Mouse (Mus musculus): ENCODE measurements around the gene Arrdc1.
"Not testable (repeated sequence)": the region's sequence is repeated elsewhere in the genome, so short reads cannot be mapped to it uniquely, and the experiment has no call there.

The Arrdc1 gene

DNA sequence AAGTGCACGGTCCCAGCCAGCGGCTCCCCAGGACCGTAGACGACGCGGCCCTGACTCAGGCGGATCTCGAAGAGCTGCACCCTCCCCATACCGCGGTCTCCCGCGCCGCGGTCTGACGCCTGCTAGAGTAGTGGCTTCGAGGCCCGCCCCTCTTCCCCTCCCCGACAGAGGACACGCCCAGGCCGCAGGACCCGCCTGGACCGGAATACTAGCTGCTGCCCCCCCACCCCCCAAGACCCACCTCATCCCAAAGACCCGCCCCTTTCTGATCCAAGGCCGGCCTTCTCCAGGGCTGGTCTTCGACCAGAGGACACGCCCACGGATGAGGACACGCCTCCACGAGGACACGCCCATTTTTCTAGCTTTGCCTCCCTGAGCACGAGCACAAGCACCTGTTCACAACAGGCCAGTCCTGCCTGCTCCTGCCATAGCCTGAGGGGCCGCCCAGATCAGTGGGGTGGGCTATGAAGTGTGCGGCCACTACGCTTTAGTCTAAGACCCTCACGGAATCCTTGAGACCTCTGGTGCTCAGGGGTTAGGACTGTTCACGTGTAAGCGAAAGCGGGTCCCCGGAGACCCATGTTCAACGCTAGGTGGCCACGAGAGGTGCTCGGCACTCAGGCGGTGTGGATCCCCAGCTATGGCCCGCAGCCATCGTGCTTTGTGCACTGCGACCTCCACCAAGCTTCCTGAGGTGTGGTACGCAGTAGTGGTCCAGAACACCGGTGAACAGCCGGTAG lies at the start of gene Arrdc1:
Arrdc1 (minus strand) TSS at position 196 of the 740 bp plus-strand sequence.
- DNase-seq, result peak; percentile 90 to 92

DNA sequence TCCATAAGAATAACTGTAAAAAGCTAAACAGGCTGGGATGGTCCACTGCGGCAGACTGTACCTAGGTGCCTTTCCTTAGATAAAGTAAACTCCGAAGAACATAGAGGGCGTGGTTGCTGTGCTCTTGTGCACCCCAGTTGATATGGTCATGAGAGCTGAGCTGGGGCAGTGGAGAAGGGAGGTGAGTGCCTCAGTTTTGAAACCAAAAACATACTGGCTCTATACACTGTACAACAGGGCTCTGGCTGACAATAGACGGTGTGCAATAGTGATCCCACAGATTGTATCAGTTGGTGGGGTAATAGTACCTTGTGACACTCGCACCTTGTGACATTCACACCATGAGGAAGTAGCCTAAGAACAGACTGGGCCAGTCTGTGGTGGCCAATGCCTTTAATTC lies 41.9 kb upstream of the Arrdc1 start:
- DNase-seq, result no peak

DNA sequence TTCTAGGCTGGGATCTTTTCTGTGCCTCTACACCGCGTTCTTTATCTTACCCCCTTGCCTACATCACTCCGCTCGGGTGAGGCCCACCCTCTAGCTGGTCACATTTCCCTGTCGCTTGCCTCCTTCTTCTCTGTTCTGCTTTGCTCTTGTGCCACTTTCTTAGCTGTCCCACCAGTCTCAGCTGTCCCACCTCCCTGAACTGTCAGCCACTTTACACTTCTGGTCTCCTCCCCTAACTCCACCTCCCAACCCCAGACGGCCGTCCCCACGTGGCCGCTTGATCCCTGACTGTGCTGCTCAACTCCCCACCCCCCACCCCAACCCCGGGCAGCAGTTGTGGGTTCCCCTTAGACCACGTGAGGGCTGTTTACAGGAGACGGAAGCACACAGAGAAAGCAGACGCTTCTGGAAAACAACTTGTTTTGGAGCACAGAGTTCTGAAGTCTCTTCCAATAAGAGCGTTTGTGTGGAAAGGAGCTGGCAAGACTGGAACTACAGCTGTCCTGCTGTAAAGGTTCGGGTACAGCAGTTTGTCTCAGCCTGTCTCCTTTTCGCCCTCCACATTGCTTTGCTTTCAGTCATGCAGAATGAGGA lies 40.7 kb upstream of the Arrdc1 start, which contains the start of gene Pnpla7:
Pnpla7 (plus strand) TSS at position 330 of the 594 bp plus-strand sequence.
- DNase-seq, result peak; percentile 63 to 70

DNA sequence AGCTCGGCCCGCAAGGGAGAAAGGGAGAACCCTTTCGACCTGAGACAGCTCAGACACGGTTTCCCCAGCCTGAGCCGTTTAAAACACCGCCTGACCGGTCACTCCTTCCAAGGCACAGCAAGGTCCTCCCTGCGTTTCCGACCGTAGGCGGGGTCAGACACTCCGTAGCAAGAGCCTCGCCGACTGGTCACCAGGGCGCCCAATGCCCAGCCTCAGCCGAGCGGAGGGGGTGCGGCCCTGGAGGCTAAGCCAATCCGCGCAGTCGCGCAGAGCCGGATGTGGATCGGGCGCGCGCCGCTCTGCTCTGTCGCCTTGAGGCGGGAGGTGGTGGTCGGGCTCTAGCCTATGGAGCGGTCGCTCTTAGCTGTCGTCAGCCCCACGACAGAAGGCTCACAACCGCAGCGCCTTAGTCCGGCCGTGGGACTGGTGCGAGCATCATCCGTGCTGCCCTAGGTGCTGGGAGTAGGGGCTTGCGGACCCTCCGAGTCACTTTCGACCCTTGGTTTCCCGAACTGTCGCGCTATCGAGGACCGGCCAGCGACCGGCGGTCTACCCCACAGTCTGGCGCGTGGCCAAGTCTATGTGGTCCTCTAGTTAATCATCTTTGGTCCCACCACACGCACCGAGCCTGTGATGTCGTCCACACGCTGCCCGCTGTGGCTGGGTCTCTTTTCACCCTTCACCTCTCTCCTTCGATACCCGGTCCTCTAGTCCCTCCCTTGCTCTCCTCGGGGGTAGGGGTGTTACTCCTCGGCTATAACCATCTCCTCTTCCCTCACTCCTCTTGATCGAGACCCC lies 40.1 kb upstream of the Arrdc1 start, which contains the start of gene Mrpl41:
Mrpl41 (minus strand) TSS at position 193 of the 798 bp plus-strand sequence.
- peak; percentile 97 to 99 for DNase-seq

GRCm38 (mm10) chr2:24974452-24974851 lies 39.4 kb upstream of the Arrdc1 start:
- not testable (repeated sequence) for DNase-seq

- no peak for DNase-seq
Observed at GRCm38 (mm10) chr2:24970386-24970785, 35.3 kb upstream of the Arrdc1 start.

DNA sequence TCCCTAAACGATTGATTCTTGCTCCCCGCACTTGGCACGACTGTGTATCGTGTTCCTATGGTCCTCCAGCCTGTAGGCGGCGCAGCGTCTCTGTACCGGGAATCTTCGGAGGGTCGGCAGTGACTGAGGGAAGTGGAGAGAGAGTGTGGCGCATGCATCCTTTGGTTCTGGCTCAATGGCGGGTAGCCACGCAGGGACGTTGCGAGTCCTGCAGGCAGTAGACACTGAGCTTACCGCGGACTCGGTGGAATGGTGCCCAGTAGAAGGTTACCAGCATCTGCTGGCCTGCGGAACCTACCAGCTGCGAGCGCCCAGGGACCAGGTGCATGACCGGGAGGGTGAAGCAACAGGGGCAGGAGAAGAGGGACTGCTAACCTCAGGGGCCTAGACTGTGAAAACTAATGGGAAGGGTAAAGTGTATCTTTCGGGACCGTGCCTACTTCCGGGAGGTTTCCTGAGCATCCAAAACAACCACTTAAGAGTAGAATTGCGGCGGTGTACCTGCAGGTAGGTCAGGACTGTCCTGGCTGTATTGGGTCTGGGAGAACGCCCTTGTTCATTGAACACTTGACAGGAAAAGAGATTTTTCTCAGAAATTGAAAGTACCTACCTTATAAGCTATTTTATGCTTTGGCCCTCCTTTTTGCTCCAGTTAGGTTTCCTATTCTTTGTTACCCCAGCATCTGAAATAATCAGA lies 27.4 kb upstream of the Arrdc1 start, which contains the start of gene Dph7:
Dph7 (plus strand) TSS at position 97 of the 697 bp plus-strand sequence.
- peak; percentile 95 for DNase-seq

- peak; percentile 55 to 60 for DNase-seq
Observed at GRCm38 (mm10) chr2:24960910-24961309, 25.9 kb upstream of the Arrdc1 start.

- DNase-seq, result no peak
Observed at GRCm38 (mm10) chr2:24952537-24953055, 17.5 kb upstream of the Arrdc1 start.

- DNase-seq, result peak in 1 of 2 experiments; percentile 41
Observed at GRCm38 (mm10) chr2:24950189-24950535, 15.1 kb upstream of the Arrdc1 start.

GRCm38 (mm10) chr2:24949421-24950188 lies 14.6 kb upstream of the Arrdc1 start, which contains the start of gene Zmynd19:
Zmynd19 (plus strand) TSS chr2:24949792.
- DNase-seq, result peak; percentile 100

DNA sequence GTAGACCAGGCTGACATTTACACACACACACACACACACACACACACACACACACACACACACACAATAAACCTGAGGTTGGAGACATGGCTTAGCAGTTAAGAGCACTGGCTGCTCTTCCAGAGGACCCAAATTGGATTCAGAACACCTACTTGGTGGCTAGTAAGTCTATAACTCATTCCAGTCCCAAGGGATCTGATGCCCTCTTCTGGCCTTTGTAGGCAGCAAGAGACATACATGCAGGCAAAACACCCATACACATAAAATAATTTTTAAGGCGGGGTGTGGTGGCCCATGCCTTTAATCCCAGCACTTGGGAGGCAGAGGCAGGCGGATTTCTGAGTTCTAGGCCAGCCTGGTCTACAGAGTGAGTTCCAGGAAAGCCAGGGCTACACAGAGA lies 9.3 kb upstream of the Arrdc1 start:
- DNase-seq, result not testable (repeated sequence)

DNA sequence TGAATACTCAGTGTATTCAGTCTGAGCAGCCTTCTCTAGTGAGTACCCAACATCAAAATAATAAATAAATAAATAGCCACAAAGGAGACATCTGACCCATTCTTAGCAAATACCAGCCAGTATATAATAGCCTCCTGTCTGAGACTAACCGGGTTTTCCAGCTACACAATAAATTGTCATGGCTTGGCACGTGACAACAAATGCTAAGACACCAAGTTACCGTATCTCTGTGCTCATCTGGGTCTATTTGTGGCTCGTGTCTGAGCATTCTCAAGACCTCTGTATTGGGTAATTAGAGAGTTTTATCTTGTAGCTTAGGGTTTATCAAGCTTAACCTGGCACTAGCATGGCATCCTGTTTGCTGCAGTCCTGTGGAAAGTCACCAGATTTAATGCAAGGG lies 7.0 kb upstream of the Arrdc1 start:
- no peak for DNase-seq

DNA sequence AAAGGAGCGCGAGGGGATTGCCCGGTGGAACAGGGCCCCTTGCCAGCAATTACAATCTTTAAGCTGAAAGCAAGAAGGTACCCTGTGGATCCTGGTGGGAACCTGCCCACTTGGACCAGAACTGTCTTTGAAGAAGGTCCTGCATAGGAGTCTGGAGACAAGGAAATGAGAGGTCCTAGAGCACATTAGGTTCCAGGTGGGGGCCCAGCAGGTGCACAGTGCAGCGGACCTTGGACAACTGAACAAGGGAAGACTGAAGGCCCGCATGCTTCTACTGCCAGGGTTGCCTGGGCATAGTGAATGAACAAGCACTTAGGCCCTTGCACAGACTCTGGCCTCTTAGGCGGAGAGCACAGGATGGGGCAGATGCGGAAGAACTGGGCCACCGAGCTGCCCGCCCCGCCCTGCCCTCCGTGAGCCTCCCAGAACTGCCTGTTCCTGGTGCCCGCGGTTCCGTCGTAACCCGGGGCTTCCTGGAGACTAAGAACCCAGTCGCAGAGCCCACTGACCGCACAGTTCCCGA lies 550 bp downstream of the Arrdc1 start:
- DNase-seq, result peak; percentile 54 to 60

GRCm38 (mm10) chr2:24929593-24929992 lies 5.5 kb downstream of the Arrdc1 start:
- DNase-seq, result no peak

DNA sequence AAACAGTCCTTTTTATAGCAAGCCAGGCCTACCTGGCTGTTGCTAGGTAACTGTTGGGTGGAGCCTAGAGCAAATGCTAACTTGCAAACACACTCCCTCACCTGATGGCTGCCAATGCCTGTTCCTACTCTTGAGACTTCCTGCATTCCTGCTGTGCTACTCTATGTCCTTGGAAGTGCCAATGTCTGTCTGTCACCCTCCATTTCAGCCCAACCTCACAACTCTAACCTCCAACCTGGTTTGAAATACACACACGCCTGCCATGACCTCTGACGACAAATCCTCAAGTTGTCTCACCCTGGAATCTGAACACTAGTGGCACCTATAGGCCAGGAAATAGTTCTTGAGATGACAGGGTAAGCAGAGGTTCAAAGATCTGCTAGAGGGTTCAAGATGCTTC lies 5.9 kb downstream of the Arrdc1 start:
- DNase-seq, result no peak

GRCm38 (mm10) chr2:24927810-24928479 lies 7.1 kb downstream of the Arrdc1 start:
- DNase-seq, result peak; percentile 53

- DNase-seq, result no peak
Observed at GRCm38 (mm10) chr2:24926965-24927358, 8.1 kb downstream of the Arrdc1 start.

GRCm38 (mm10) chr2:24926345-24926964 lies 8.6 kb downstream of the Arrdc1 start:
- no peak for DNase-seq

- no peak for DNase-seq
Observed at GRCm38 (mm10) chr2:24925284-24925683, 9.8 kb downstream of the Arrdc1 start.
